Mouse (Mus musculus) liver, postnatal 0 days (tissue): ENCODE data around the gene Zfp1. TPM values are rescaled to one million over a fixed set of nuclear protein-coding genes. Genes with fewer than 3 reads are reported as not detected.
A peak's percentile ranks its signal among the peaks of the same experiment; 100 is the strongest.

Experiments used
- ATAC-seq: fragments of 200-750 bp; cut with Nextera tagmentation; 2 replicates; pipeline ENCODE4 v1.8.0; 2017; ENCODE audit warnings: mild to moderate bottlenecking, moderate library complexity
- DNase-seq: peaks from one replicate; pipeline ENCODE4 v3.0.0-alpha.2; 2016
- H3K27ac ChIP-seq: fragments of 300-500 bp; sonication (generic); 2 replicates; pipeline ENCODE4 v1.5.1; 2014; ENCODE audit warnings: antibody characterized with exemption, moderate library complexity, mild to moderate bottlenecking, low read depth
- H3K27me3 ChIP-seq: fragments of 300-500 bp; sonication (generic); 2 replicates; pipeline ENCODE4 v1.6.1; 2014; ENCODE audit warnings: low read length, control low read depth, mixed read lengths; ENCODE audit not compliant: insufficient read depth
- H3K36me3 ChIP-seq: fragments of 300-500 bp; sonication (generic); replicated peaks from 2 replicates; pipeline ENCODE4 v1.6.1; 2014; ENCODE audit warnings: mild to moderate bottlenecking, control low read depth, low read length, moderate library complexity, mixed read lengths; ENCODE audit not compliant: insufficient read depth
- H3K4me1 ChIP-seq: fragments of 300-500 bp; sonication (generic); 2 replicates; pipeline ENCODE4 v1.6.1; 2014; ENCODE audit warnings: antibody characterized with exemption, mild to moderate bottlenecking, control low read depth; ENCODE audit not compliant: insufficient read depth
- H3K4me2 ChIP-seq: fragments of 300-500 bp; sonication (generic); 2 replicates; pipeline ENCODE4 v1.6.1; 2014; ENCODE audit warnings: low read depth, mild to moderate bottlenecking, low read length, moderate library complexity, mixed read lengths
- H3K4me3 ChIP-seq: fragments of 300-500 bp; sonication (generic); 2 replicates; pipeline ENCODE4 v1.5.1; 2014; ENCODE audit warnings: low read depth, low read length
- H3K9ac ChIP-seq: fragments of 300-500 bp; sonication (generic); replicated peaks from 2 replicates; pipeline ENCODE4 v1.6.1; 2014; ENCODE audit warnings: mild to moderate bottlenecking, moderate library complexity
- H3K9me3 ChIP-seq: fragments of 300-500 bp; sonication (generic); 2 replicates; pipeline ENCODE4 v1.6.1; 2016; ENCODE audit warnings: mild to moderate bottlenecking, control low read depth, low read length, mixed read lengths
- CTCF ChIP-seq: sonication (generic); IDR thresholded peaks from 2 replicates; pipeline ENCODE4 v1.5.1; 2016; ENCODE audit warnings: antibody characterized with exemption, low read depth
- EP300 ChIP-seq: IDR thresholded peaks from 2 replicates; pipeline ENCODE4 v1.6.1; 2016; ENCODE audit warnings: antibody characterized with exemption, low read depth, mild to moderate bottlenecking
- WGBS: fragments of 180-500 bp; shearing (Covaris S2); extraction: QIAGEN DNeasy Blood & Tissue Kit; methylation state at CpG from one replicate; pipeline ENCODE4 v1.1.7; 2014; ENCODE audit not compliant: insufficient replicate concordance; 5-methylcytosine and 5-hydroxymethylcytosine counted together
- polyA plus RNA-seq: library from polyadenylated mRNA; unstranded; fragments of >200 nt; fragmentation: Nextera tagmentation; extraction: Ambion mirVana; gene quantifications from 2 replicates; pipeline ENCODE4 v1.2.1, GENCODE M21; 2015

Zfp1 gene
- polyA plus RNA-seq, 1 experiment from 2014 or later, result 3.8 TPM

- Histone ChIP-seq H3K9ac (no peak overlapping the region), H3K4me1 (0 out of 2 replicates have a peak, but pooled peaks cover 3% of the 10 kb centered on the region), H3K27me3 (no peaks in the 10 kb centered on the region), H3K4me2 (no peak overlapping the region), H3K27ac (no peak overlapping the region), H3K9me3 (peaks cover 1% of the 10 kb centered on the region; the same call in 1 of the 2 replicates), H3K4me3 (no peak overlapping the region), H3K36me3 (no peaks in the 10 kb centered on the region)
- WGBS, result 89% methylated on average over 12 of the region's 12 CpGs
- no peak for DNase-seq
- no peak for ATAC-seq
- no peak for TF ChIP-seq CTCF
- no peak for TF ChIP-seq EP300
These were observed 14.8 kb upstream of the Zfp1 start for GRCm38 (mm10) chr8:111628401-111628800.

GRCm38 (mm10) chr8:111628894-111629501, 14.2 kb upstream of the Zfp1 start:
- H3K4me2 ChIP-seq, result no peak overlapping the region
- H3K4me1 ChIP-seq, result 0 out of 2 replicates have a peak, but pooled peaks cover 3% of the 10 kb centered on the region
- H3K27me3 ChIP-seq, result no peaks in the 10 kb centered on the region
- ATAC-seq (no peak), DNase-seq (no peak)
- 68% methylated on average over 19 of the region's 19 CpGs for WGBS
- no peak overlapping the region for H3K4me3 ChIP-seq
- H3K36me3 ChIP-seq, result no peaks in the 10 kb centered on the region
- H3K27ac ChIP-seq, result no peak overlapping the region
- no peak overlapping the region for H3K9ac ChIP-seq
- peaks cover 3% of the 10 kb centered on the region; the same call in 1 of the 2 replicates for H3K9me3 ChIP-seq
- TF ChIP-seq CTCF (no peak), EP300 (no peak)

- DNase-seq (peak; percentile 48), ATAC-seq (peak; percentile 75)
- no peaks in the 10 kb centered on the region for H3K36me3 ChIP-seq
- peak within 1 kb of the TSS; percentile 69 for H3K4me2 ChIP-seq
- H3K4me1 ChIP-seq, result no peaks in the 10 kb centered on the region
- H3K4me3 ChIP-seq, result peak within 1 kb of the TSS; percentile 40
- peak within 1 kb of the TSS; percentile 45 for H3K9ac ChIP-seq
- no peaks in the 10 kb centered on the region for H3K27me3 ChIP-seq
- TF ChIP-seq CTCF (no peak), EP300 (no peak)
- WGBS, result 27% methylated on average over 13 of the region's 13 CpGs
- H3K9me3 ChIP-seq, result peaks cover 3% of the 10 kb centered on the region; the same call in 1 of the 2 replicates
- H3K27ac ChIP-seq, result no peak within 1 kb of the TSS
These were observed 13.1 kb upstream of the Zfp1 start, which contains the start of gene Ldhd for GRCm38 (mm10) chr8:111630105-111630521. Gene Ldhd, minus strand, starts transcription at chr8:111630374.

GRCm38 (mm10) chr8:111631589-111631988, 11.6 kb upstream of the Zfp1 start:
- WGBS, result 81% methylated on average over 8 of the region's 8 CpGs
- Histone ChIP-seq H3K4me1 (no peaks in the 10 kb centered on the region), H3K27me3 (no peaks in the 10 kb centered on the region), H3K9ac (no peak overlapping the region), H3K36me3 (no peaks in the 10 kb centered on the region), H3K27ac (no peak overlapping the region), H3K4me2 (no peak overlapping the region), H3K9me3 (peaks cover 3% of the 10 kb centered on the region; the same call in 1 of the 2 replicates), H3K4me3 (no peak overlapping the region)
- no peak for DNase-seq
- ATAC-seq, result no peak
- TF ChIP-seq CTCF, result no peak
- no peak for TF ChIP-seq EP300

GRCm38 (mm10) chr8:111632976-111633375, 10.2 kb upstream of the Zfp1 start:
- Histone ChIP-seq H3K36me3 (no peaks in the 10 kb centered on the region), H3K9ac (no peak overlapping the region), H3K27ac (no peak overlapping the region), H3K27me3 (no peaks in the 10 kb centered on the region), H3K4me3 (no peak overlapping the region), H3K9me3 (peaks cover 3% of the 10 kb centered on the region; the same call in 1 of the 2 replicates), H3K4me1 (no peaks in the 10 kb centered on the region), H3K4me2 (no peak overlapping the region)
- 69% methylated on average over 3 of the region's 3 CpGs for WGBS
- TF ChIP-seq CTCF, result no peak
- no peak for TF ChIP-seq EP300
- no peak for DNase-seq
- no peak for ATAC-seq

- no peaks in the 10 kb centered on the region for H3K27me3 ChIP-seq
- TF ChIP-seq CTCF (no peak), EP300 (no peak)
- no peak overlapping the region for H3K4me3 ChIP-seq
- H3K4me2 ChIP-seq, result no peak overlapping the region
- ATAC-seq, result no peak
- H3K27ac ChIP-seq, result no peak overlapping the region
- peaks cover 9% of the 10 kb centered on the region for H3K4me1 ChIP-seq
- H3K36me3 ChIP-seq, result no peaks in the 10 kb centered on the region
- no peak overlapping the region for H3K9ac ChIP-seq
- H3K9me3 ChIP-seq, result peaks cover 3% of the 10 kb centered on the region; the same call in 1 of the 2 replicates
- DNase-seq, result no peak
These were observed 5.1 kb upstream of the Zfp1 start for GRCm38 (mm10) chr8:111638086-111638485.

- ATAC-seq (no peak), DNase-seq (no peak)
- H3K27me3 ChIP-seq, result no peaks in the 10 kb centered on the region
- no peak overlapping the region for H3K9ac ChIP-seq
- H3K4me2 ChIP-seq, result no peak overlapping the region
- no peak overlapping the region for H3K27ac ChIP-seq
- WGBS, result 93% methylated on average over 2 of the region's 2 CpGs
- peaks cover 12% of the 10 kb centered on the region for H3K4me1 ChIP-seq
- no peak for TF ChIP-seq CTCF
- no peak for TF ChIP-seq EP300
- no peaks in the 10 kb centered on the region for H3K9me3 ChIP-seq
- H3K36me3 ChIP-seq, result no peaks in the 10 kb centered on the region
- H3K4me3 ChIP-seq, result no peak overlapping the region
These were observed 2.1 kb upstream of the Zfp1 start for GRCm38 (mm10) chr8:111641064-111641463.
